Mouse (Mus musculus): ENCODE data around the gene Kank4.
"Not testable (repeated sequence)": the region's sequence is repeated elsewhere in the genome, so short reads cannot be mapped to it uniquely, and the experiment has no call there.

The Kank4 gene

DNA sequence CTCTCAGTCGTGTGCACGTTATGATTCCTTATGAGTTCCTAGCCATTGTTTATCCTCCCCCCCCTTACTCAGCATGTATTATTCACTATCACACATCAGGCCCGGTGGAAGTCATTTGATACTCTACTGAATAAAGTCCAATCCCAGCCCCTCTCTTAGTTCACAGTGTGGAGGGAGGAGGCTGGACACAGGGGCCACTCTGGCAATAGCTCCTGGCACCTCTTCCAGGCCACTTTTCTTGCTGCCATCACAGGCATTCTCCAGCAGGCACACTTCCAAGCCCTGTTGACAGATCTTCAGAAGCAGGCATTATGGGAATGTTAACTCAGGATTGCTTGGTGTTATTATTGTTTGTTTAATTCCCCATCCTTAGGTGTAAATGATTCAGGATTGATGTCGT is 17.4 kb upstream of the Kank4 start:
- DNase-seq (ENCODE audit: low read depth, low spot score), result no peak

DNA sequence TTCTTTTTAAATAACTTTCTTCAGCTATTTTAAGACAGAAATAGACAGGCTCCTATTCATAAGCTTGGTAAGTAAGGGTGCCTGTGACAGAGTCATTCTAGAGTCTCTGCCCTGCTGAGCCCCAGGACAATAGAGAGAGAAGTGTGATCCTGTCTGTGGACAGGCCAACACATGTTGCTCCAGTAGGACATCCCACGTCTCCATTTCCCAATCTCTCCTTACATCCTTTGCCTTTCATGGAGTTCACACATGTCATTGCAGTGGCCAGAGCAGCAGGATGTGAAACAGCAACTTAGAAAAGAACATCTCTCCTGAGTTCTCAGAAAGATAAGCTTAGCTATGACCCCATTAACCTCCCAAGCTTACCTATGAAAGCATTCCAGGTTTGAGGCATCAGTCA is 14.4 kb upstream of the Kank4 start:
- DNase-seq (ENCODE audit: low read depth, low spot score), result no peak

DNA sequence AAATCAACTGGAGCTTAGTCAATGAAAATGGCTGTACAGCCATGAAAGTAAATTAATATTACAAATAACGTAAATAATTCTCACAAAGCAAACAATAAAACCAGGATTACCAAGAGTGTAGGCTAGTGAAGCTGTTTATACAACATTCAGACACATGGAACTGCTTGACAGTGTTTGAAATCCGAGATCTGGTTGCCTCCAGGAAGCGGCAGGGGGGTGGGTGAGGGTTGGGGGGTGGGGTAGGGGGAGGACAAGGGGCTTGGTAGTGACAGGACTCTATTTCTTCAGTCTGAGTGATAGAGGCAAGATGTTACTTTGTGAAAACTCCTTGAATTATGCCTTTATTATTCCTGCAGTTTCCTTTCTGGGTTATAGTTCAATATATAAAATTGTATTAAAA is 9.4 kb upstream of the Kank4 start:
- no peak for DNase-seq (ENCODE audit: low read depth, low spot score)

- not testable (repeated sequence) for DNase-seq (ENCODE audit: low read depth, low spot score)
Observed at GRCm38 (mm10) chr4:98823740-98824139, 6.4 kb upstream of the Kank4 start, which contains the start of gene I0C0044D17Rik. I0C0044D17Rik (minus strand) TSS chr4:98823840.

DNA sequence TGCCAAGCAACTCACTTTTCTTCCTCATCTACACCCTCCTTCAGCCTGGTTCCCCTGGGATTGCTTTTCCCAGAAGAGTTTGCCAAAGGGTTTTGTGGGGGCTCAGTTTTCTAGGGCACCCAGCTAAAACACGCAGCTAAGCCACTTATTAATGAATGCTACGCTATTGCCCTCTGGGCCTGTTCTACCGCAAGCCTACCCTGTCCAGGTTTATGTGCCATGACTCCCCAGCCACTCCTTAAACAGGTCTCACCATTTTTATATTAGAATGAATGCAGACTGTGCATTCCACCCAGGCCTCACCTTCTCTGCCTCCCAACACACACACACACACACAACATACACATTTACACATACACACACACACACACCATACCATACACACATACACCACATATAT is 5.7 kb upstream of the Kank4 start:
- DNase-seq (ENCODE audit: low read depth, low spot score), result no peak

GRCm38 (mm10) chr4:98822478-98822877 is 5.1 kb upstream of the Kank4 start:
- no peak for DNase-seq (ENCODE audit: low read depth, low spot score)

DNA sequence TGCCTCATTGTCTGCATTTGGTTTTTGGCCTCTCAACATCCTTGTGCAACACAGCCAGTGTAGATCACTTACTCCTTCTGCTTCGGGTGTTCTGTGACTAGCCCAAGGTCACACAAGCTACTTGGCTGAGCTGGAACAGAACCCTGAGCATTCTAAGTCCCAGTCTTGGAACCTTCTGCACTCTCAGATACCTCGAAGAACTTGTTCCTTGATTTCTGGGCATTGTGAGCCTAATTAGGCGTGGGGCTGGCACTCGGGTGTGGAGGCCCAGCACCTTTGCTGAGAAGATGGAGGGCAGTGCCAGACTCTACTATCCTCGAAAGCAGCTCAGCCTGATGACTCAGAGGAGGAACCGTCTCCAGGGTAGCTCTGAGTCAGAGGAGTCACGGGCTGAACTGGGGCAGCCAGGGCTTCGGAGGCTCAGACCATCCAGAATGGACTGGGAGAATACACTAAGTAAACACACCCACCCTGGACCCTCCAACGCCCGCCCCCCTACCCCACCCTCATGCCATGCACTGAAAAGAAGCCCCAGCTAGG is 1.9 kb upstream of the Kank4 start:
- DNase-seq (ENCODE audit: low read depth, low spot score), result no peak

GRCm38 (mm10) chr4:98816807-98817183 is 542 bp downstream of the Kank4 start:
- DNase-seq (ENCODE audit: low read depth, low spot score), result no peak

GRCm38 (mm10) chr4:98806306-98806705 is 11.0 kb downstream of the Kank4 start:
- no peak for DNase-seq (ENCODE audit: low read depth, low spot score)

DNA sequence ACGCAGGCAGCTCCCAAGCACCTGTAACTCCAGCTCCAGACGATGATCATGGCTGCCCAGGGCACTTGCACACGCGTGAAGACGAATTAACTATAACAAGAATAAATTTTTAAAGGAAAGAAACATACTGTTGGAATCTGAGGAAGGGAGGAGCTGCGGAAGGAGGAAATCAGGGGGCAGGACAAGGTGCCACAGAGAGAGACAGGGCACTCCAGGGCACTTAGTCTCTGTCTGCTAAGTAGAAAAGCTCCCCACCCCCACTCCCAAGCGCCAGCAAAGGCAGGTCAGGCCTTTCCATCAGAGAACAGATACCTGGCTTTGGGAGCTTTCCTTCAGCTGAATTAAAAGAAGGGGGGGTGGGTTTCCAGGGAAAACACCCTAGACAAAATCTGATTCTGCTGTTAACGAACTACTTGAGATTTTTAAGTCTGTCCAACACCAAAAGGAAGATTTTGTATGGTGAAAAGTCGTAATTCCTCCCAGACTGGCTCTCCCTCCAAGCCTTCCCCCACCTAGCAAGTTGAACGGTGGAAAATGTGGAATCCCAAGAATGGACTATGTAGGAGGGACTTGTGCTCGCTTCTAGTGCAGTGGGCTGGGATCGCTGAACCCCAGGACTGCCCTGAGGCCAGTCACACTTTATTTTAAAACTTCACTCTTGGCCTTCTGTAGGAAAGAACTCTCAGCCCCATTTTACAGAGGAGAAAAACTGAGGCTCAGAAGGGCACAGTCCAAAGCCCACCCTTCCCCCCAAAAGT is 11.9 kb downstream of the Kank4 start:
- no peak for DNase-seq (ENCODE audit: low read depth, low spot score)

DNA sequence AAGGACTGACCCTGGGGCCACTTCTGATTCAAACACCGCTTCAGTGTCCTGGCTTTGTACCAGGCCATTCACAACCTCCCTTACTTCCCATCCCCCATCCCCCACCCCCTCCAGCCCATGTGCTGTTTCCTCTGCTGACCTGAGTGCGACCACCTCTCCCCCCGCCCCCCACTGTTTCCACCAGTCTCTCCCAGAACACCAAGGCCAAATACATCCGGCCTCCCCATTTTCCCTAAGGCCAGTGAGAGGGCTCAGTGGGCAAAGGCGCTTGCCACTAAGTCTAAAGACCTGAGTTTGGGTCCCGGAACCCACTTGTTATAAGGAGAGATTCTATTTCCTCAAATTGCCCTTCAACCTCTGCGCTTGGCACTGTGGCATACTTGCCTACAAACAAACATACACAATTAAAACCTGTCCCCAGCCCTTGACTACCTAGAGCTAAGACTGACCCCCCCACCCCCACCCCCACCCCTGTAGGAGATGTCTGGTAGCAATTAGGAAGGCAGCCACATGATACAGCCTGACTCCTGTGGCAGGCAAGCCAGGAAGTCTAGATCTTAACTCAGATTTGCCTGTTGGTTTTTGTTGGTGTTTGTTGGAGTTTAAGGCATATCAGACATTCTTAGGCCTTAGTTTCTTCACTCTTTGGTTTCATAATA is 12.7 kb downstream of the Kank4 start:
- no peak for DNase-seq (ENCODE audit: low read depth, low spot score)

DNA sequence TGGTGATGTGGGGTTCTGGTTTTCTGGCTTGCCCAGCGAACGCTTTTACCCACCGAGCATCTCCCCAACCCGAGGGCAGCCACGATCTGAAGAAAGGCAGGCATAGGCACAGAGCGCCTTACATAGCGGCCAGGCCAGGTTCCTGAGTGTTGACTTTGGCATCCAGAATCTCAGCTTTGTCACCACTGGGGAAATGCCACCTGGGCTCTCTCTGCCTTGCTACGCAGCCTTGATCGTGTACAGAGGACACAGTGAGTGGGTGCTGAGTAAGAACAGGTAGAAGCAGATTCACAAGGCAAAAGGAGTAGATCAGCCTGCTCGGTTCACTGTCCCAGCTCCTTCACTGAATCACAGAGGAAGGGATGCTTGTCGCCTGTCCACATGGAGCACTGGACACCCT is 15.6 kb downstream of the Kank4 start:
- DNase-seq (ENCODE audit: low read depth, low spot score), result no peak

DNA sequence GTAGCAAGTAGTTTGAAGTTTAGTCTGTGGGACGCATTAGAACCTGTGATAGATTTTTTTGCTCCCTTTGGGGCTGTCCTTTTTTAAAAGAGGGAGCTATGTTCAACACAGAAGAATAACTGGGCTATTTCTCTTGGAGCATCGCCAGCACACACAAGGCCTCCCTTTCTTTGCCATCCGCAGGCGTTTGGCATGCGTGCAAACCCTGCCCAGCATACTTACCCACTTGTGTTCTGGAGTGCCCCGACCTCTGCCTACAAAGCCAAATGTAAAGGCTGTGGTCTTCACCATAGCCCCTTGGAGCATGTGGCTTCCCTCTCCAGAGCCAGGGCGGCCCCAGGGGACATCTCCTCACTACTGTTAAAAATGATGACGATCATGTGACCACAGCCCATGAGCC is 16.5 kb downstream of the Kank4 start:
- DNase-seq (ENCODE audit: low read depth, low spot score), result no peak

GRCm38 (mm10) chr4:98796591-98797341 is 20.6 kb downstream of the Kank4 start:
- DNase-seq (ENCODE audit: low read depth, low spot score), result no peak

DNA sequence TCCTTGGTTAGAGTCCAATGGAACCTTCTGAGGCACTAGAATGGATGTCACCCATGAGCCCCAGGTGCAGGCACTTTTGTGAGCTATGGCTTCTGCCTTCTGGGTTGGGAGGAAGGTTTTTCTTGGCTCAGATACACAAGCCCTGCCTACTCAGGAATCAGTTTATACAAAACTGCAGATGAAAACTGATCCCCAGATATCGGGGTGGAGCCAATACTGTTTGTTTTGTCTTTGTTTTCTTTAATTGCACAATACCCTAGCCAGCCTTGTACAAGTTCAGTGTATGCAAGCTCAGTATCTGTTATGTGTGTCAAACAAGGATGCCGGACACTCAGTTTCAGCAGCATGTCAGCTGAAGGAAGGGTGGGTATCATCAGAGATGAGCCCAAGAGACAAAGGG is 22.1 kb downstream of the Kank4 start:
- no peak for DNase-seq (ENCODE audit: low read depth, low spot score)

DNA sequence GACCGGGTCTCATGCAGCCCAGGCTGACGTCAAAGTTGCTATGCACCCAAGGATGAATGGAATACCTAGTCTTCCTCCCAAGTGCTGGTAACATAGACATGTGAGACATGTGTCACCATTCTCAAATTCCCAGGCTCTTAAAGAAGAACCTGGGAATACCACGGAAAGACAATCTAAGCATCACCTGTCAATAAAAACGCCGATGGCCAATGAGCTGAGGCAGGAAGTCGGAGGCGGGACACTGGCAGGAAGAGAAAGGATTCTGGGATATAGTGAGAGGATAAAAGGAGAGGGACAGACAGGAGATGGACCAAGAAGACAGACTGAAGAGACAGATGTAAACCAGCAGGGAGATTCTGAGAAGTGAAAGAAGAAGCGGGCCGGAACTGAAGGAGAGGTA is 23.9 kb downstream of the Kank4 start:
- DNase-seq (ENCODE audit: low read depth, low spot score), result peak; percentile 46

DNA sequence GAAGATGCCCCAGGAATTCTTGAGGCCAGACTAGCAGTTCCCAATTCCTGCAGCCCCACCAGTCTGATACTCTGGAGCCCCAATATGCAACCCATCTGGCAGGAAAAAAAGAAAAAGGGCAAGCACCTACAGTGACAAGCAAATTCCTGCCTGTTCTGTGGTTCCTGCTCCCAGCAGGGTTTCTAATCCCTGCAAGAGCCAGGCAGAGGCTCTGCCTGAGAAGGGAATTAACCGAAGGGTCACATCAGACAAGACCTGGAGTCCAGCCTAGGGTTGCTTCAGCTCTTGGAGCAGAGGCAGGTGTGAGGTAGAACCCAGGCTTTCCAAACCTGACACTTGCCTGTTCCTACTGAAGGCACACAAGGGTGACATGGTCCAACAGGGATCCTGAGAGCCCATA is 26.6 kb downstream of the Kank4 start:
- no peak for DNase-seq (ENCODE audit: low read depth, low spot score)

DNA sequence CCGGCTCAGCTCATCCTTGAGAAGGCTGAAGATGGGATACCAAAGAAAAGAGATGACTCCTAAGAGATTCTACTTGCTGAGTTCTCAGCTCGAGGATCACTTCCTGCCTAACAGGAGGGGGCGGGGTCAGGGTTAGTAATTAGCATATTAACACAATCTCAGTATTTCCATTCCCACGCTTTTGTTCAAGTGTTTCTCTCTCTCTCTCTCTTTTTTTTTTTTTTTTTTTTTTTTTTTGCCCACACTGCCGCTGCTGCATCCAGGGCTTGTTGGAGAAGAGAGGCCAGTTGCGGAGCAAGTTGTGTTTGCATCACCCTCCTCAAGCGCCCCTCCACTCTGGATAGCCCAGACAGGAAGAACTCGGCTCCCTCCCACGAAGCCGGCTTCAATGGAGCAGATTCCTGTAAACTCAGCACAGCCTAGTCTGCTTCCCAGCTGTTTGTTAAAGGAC is 27.5 kb downstream of the Kank4 start:
- DNase-seq (ENCODE audit: low read depth, low spot score), result peak; percentile 34

DNA sequence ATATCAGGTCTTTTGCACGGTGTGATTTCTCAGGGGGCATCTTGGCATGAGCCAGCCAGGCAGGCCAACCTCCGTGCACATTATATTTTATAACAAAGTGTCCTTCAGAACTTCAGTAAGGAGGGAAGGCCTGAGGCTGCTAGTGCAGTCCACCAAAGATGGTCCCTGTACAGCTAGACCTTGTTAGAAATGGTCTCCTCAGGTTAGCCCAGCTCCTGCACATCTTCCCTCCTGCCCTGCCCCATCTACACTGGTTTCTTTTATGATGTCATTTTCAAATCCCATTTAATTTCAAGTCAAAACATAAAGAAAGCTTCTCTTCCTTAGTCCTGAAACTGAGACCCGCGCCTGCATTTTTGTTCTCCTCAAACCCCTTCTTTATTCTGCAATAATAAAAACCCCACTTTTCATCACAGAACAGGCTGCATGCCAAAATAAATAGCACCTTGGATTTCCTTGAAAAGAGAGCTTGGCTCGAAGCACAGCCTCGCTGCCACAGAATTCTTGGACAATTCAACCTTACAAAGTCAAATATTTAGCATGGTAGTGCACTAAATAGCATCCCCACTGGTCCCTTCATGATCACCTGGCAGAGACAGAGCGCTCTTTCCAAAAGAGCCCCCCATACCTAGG is 28.1 kb downstream of the Kank4 start:
- DNase-seq (ENCODE audit: low read depth, low spot score), result no peak

DNA sequence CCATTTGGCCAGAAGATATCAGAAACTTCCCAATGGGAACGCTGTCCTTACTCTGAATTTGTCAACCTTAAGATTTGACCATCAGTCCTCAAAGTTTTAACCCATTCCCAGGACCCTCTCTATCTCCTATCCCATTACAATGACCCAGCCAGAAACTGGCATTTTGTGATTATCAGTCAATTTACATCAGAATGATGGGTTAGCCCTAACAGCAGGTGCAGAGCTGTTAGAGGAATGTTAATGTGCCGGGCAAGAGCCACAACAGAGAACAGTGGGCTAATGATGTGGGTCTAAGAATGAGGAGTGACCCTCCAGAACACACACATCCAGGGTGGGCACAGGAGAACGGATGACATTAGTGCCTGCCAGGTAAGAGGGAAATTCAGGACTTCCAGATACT is 31.1 kb downstream of the Kank4 start:
- DNase-seq (ENCODE audit: low read depth, low spot score), result no peak

GRCm38 (mm10) chr4:98785851-98786250 is 31.5 kb downstream of the Kank4 start:
- DNase-seq (ENCODE audit: low read depth, low spot score), result no peak

- DNase-seq (ENCODE audit: low read depth, low spot score), result no peak
Observed at GRCm38 (mm10) chr4:98778219-98778618, 39.1 kb downstream of the Kank4 start.

All from A20 (cell line).